Mouse (Mus musculus) MEL (cell line): Measurements from ENCODE around the gene Pdpn.

ENCODE experiments used
- CTCF ChIP-seq, 3 experiments: IDR thresholded peaks in 2 of 3; conservative IDR thresholded peaks in 1 of 3; 2 replicates each; pipeline ENCODE4 v1.5.1; 2011 to 2012; ENCODE audit warnings: low read length in 3 of 3, low read depth in 2 of 3, mild to moderate bottlenecking in 2 of 3, improper control_type of control experiment in 1 of 3, inconsistent platforms in 1 of 3, mixed read lengths in 1 of 3, moderate library complexity in 1 of 3; ENCODE audit not compliant: control insufficient read depth in 1 of 3, insufficient read depth in 1 of 3, poor library complexity in 1 of 3, severe bottlenecking in 1 of 3
- E2F4 ChIP-seq: IDR thresholded peaks from 2 replicates; pipeline ENCODE4 v1.6.1; 2011; ENCODE audit warnings: low read depth, low read length, improper control_type of control experiment, borderline replicate concordance
- EP300 ChIP-seq, 2 experiments: IDR thresholded peaks; 2 replicates each; pipeline ENCODE4 v1.6.1; 2011; ENCODE audit warnings: improper control_type of control experiment in 2 of 2, low read length in 2 of 2, low read depth in 1 of 2, mild to moderate bottlenecking in 1 of 2
- MAX ChIP-seq: IDR thresholded peaks from 2 replicates; pipeline ENCODE4 v1.6.1; 2011; ENCODE audit warnings: low read length, improper control_type of control experiment
- SIN3A ChIP-seq: IDR thresholded peaks from 2 replicates; pipeline ENCODE4 v1.6.1; 2012; ENCODE audit warnings: low read length, improper control_type of control experiment, inconsistent platforms
- SMC3 ChIP-seq: IDR thresholded peaks from 2 replicates; pipeline ENCODE4 v1.6.1; 2011; ENCODE audit warnings: low read depth, low read length, improper control_type of control experiment

DNA sequence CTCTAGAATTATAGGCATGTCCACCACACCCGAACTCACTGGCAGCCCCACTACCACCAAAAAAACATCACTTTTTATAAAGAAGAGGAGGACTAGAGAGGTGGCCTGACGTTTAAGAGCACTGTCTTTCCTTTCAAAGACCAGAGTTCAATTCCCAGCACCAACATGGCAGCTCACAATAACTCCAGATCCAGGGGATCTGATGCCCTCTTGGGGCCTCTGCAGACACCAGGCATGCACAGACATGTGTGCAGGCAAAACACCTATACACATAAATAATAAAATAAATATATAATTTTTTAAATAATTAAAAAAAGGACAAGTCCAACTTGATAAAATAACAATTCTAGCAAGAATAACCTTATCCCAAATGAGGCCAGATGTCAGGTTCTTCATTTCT, 80.5 kb downstream of the Pdpn start:
- no peak for TF ChIP-seq SMC3
- no peak for TF ChIP-seq CTCF (IDR thresholded peaks at IDR 0.05 in 2 of 3, conservative IDR thresholded peaks at IDR 0.05 in 1 of 3; ENCODE audit: control insufficient read depth in 1 of 3, insufficient read depth in 1 of 3, low read depth in 2 of 3, low read length in 3 of 3, poor library complexity in 1 of 3, severe bottlenecking in 1 of 3)
- no peak for TF ChIP-seq MAX
- no peak for TF ChIP-seq EP300 (IDR thresholded peaks at IDR 0.05; ENCODE audit: low read depth in 1 of 2, low read length in 2 of 2)
- TF ChIP-seq SIN3A, result no peak
- TF ChIP-seq E2F4, result no peak
